Mouse (Mus musculus) spleen, adult 2 months (tissue): ENCODE data around the gene Plekhg6. TPM values are rescaled to one million over a fixed set of nuclear protein-coding genes. Genes with fewer than 3 reads are reported as not detected.

Experiments used
- DNase-seq, 2 experiments: peaks; one replicate each; pipeline versions ENCODE4 v3.0.0 to v3.0.0-alpha.2; 2012 to 2021; ENCODE audit warnings: low spot score in 2 of 2, low read depth in 1 of 2
- H3K27ac ChIP-seq: fragments of 200-500 bp; 2 replicates; pipeline ENCODE4 v1.5.1; 2012; ENCODE audit warnings: low read length, inconsistent platforms; ENCODE audit not compliant: insufficient read depth
- H3K27me3 ChIP-seq: fragments of 200-500 bp; 2 replicates; pipeline ENCODE4 v1.6.1; 2012; ENCODE audit warnings: mild to moderate bottlenecking, moderate library complexity, low read length, inconsistent platforms; ENCODE audit not compliant: control insufficient read depth, insufficient read depth
- H3K36me3 ChIP-seq: fragments of 200-500 bp; 2 replicates; pipeline ENCODE4 v1.6.1; 2012; ENCODE audit warnings: mild to moderate bottlenecking, low read length, inconsistent platforms; ENCODE audit not compliant: control insufficient read depth, insufficient read depth
- H3K4me1 ChIP-seq: fragments of 200-500 bp; 2 replicates; pipeline ENCODE4 v1.6.1; 2011; ENCODE audit warnings: inconsistent platforms; ENCODE audit not compliant: control insufficient read depth, insufficient read depth, insufficient read length
- H3K4me3 ChIP-seq: fragments of 200-500 bp; 2 replicates; pipeline ENCODE4 v1.5.1; 2011; ENCODE audit warnings: mild to moderate bottlenecking, inconsistent platforms; ENCODE audit not compliant: insufficient read depth, insufficient read length; ENCODE audit errors: extremely low read depth
- CTCF ChIP-seq: fragments of 200-500 bp; IDR thresholded peaks from 2 replicates; pipeline ENCODE4 v1.5.1; 2011; ENCODE audit warnings: mild to moderate bottlenecking, inconsistent platforms; ENCODE audit not compliant: insufficient read depth, insufficient read length, insufficient replicate concordance; ENCODE audit errors: extremely low read depth
- POLR2A ChIP-seq: fragments of 200-500 bp; IDR thresholded peaks from 2 replicates; pipeline ENCODE4 v1.6.1; 2011; ENCODE audit warnings: low read depth, low read length, inconsistent platforms
- WGBS: fragments of 180-500 bp; shearing (Covaris S2); methylation state at CpG from one replicate; pipeline ENCODE4 v1.1.7; 2018; 5-methylcytosine and 5-hydroxymethylcytosine counted together
- polyA plus RNA-seq: library from polyadenylated mRNA; depleted of rRNA; stranded (reverse); fragments of >200 nt; gene quantifications from 2 replicates; pipeline ENCODE4 v1.2.3, GENCODE M21; 2012; rRNA removed

The Plekhg6 gene
- not detected in 2 replicates for polyA plus RNA-seq

GRCm38 (mm10) chr6:125380372-125381360, at the start of gene Plekhg6:
Gene Plekhg6, minus strand, starts transcription at chr6:125380793.
- Histone ChIP-seq H3K4me3 (no peak within 1 kb of the TSS), H3K27me3 (peaks cover 3% of the 10 kb centered on the region; the same call in 1 of the 2 replicates), H3K4me1 (peaks cover 3% of the 10 kb centered on the region), H3K36me3 (no peaks in the 10 kb centered on the region), H3K27ac (no peak within 1 kb of the TSS)
- whole genome bisulfite sequencing: 27% methylated on average over 40 of the region's 40 CpGs
- no peak for DNase-seq
- TF ChIP-seq POLR2A (no peak), CTCF (no peak)

- DNase-seq: no peak
- no peaks in the 10 kb centered on the region for H3K36me3 ChIP-seq
- no peak overlapping the region for H3K4me3 ChIP-seq
- no peak for TF ChIP-seq CTCF
- TF ChIP-seq POLR2A: no peak
- 87% methylated on average over 6 of the region's 6 CpGs for WGBS
- no peaks in the 10 kb centered on the region; the same call in 1 of the 2 replicates for H3K27me3 ChIP-seq
- H3K27ac ChIP-seq: no peak overlapping the region
- peaks cover 6% of the 10 kb centered on the region for H3K4me1 ChIP-seq
These were observed 49.1 kb upstream of the Plekhg6 start for GRCm38 (mm10) chr6:125429741-125430140.

- WGBS: 3% methylated on average over 25 of the region's 25 CpGs
- H3K27ac ChIP-seq: peak overlapping the region; percentile 70
- H3K27me3 ChIP-seq: no peaks in the 10 kb centered on the region; the same call in 1 of the 2 replicates
- TF ChIP-seq CTCF (peak; percentile 97), POLR2A (no peak)
- peaks cover 11% of the 10 kb centered on the region for H3K4me1 ChIP-seq
- peak; percentile 49 to 72 for DNase-seq
- H3K36me3 ChIP-seq: no peaks in the 10 kb centered on the region
- H3K4me3 ChIP-seq: peak overlapping the region; percentile 50
These were observed 46.1 kb upstream of the Plekhg6 start for GRCm38 (mm10) chr6:125426383-125427360.

GRCm38 (mm10) chr6:125425205-125426090, 44.9 kb upstream of the Plekhg6 start:
- TF ChIP-seq CTCF (no peak), POLR2A (no peak)
- 22% methylated on average over 15 of the region's 15 CpGs for WGBS
- peak overlapping the region; percentile 14; the same call in 1 of the 2 replicates for H3K27ac ChIP-seq

GRCm38 (mm10) chr6:125424156-125424555, 43.6 kb upstream of the Plekhg6 start:
- Histone ChIP-seq H3K4me3 (no peak overlapping the region), H3K27me3 (no peaks in the 10 kb centered on the region), H3K36me3 (no peaks in the 10 kb centered on the region), H3K4me1 (peaks cover 11% of the 10 kb centered on the region), H3K27ac (no peak overlapping the region)
- WGBS: 93% methylated on average over 3 of the region's 3 CpGs
- TF ChIP-seq POLR2A: no peak
- TF ChIP-seq CTCF: no peak
- DNase-seq: no peak

More at GRCm38 (mm10) chr6:125425205-125426090, 44.9 kb upstream of the Plekhg6 start:
- Histone ChIP-seq H3K36me3 (no peaks in the 10 kb centered on the region), H3K4me1 (peaks cover 11% of the 10 kb centered on the region), H3K27me3 (no peaks in the 10 kb centered on the region; the same call in 1 of the 2 replicates), H3K4me3 (no peak overlapping the region; the same call in 1 of the 2 replicates)
- DNase-seq: no peak
